Mouse (Mus musculus): ENCODE results near the gene Slc15a5. TPM values are rescaled to one million over a fixed set of nuclear protein-coding genes. Genes with fewer than 3 reads are reported as not detected.

Slc15a5 gene
- total and polyA plus RNA-seq, 3 experiments = 0.98 TPM; not detected in 2

- H3K4me3 ChIP-seq (ENCODE audit: low read depth, low read length) = no peak overlapping the region
- peaks cover 15% of the 10 kb centered on the region for H3K9me3 ChIP-seq (replicated peaks)
- DNase-seq (ENCODE audit: low spot score) (no peak), ATAC-seq (ENCODE audit: extremely low read depth, insufficient number of reproducible peaks, low FRiP score, poor library complexity, severe bottlenecking) (no peak)
- H3K36me3 ChIP-seq (replicated peaks) = no peaks in the 10 kb centered on the region
- no peak for TF ChIP-seq POLR2AphosphoS5 (IDR thresholded peaks at IDR 0.05; ENCODE audit: insufficient replicate concordance, low read depth, low read length)
- no peaks in the 10 kb centered on the region for H3K27me3 ChIP-seq (ENCODE audit: insufficient read depth, low read length)
- H3K4me1 ChIP-seq (ENCODE audit: insufficient read depth, low read depth, low read length) = no peaks in the 10 kb centered on the region
Observed at GRCm38 (mm10) chr6:138070720-138071504, 8.8 kb downstream of the Slc15a5 start.

GRCm38 (mm10) chr6:138069921-138070320 is 9.8 kb downstream of the Slc15a5 start:
- no peak for TF ChIP-seq GATA1 (IDR thresholded peaks at IDR 0.05; ENCODE audit: borderline replicate concordance, low read length)
- no peak for TF ChIP-seq CTCF (IDR thresholded peaks at IDR 0.05; ENCODE audit: low read depth, low read length)
- no peak for TF ChIP-seq GATA2 (IDR thresholded peaks at IDR 0.05; ENCODE audit: borderline replicate concordance, low read depth, low read length)
- no peak for TF ChIP-seq POLR2AphosphoS5 (IDR thresholded peaks at IDR 0.05; ENCODE audit: insufficient replicate concordance, low read depth, low read length)
- H3K4me1 ChIP-seq (ENCODE audit: insufficient read depth, low read depth, low read length) = no peaks in the 10 kb centered on the region
- DNase-seq (ENCODE audit: low spot score) (no peak), ATAC-seq (ENCODE audit: extremely low read depth, insufficient number of reproducible peaks, low FRiP score, poor library complexity, severe bottlenecking) (no peak)
- H3K4me3 ChIP-seq (ENCODE audit: low read depth, low read length) = no peak overlapping the region
- H3K36me3 ChIP-seq (replicated peaks) = no peaks in the 10 kb centered on the region
- no peaks in the 10 kb centered on the region for H3K27me3 ChIP-seq (ENCODE audit: insufficient read depth, low read length)
- H3K9me3 ChIP-seq (replicated peaks) = peaks cover 15% of the 10 kb centered on the region

- ATAC-seq (ENCODE audit: extremely low read depth, insufficient number of reproducible peaks, low FRiP score, poor library complexity, severe bottlenecking) (no peak), DNase-seq (ENCODE audit: low spot score) (no peak)
- Histone ChIP-seq H3K27me3 (ENCODE audit: insufficient read depth, low read length) (no peaks in the 10 kb centered on the region), H3K36me3 (replicated peaks) (no peaks in the 10 kb centered on the region), H3K9me3 (replicated peaks) (peaks cover 44% of the 10 kb centered on the region), H3K4me1 (ENCODE audit: insufficient read depth, low read depth, low read length) (no peaks in the 10 kb centered on the region), H3K4me3 (ENCODE audit: low read depth, low read length) (no peak overlapping the region)
- TF ChIP-seq GATA1 (IDR thresholded peaks at IDR 0.05; ENCODE audit: borderline replicate concordance, low read length) (no peak), POLR2AphosphoS5 (IDR thresholded peaks at IDR 0.05; ENCODE audit: insufficient replicate concordance, low read depth, low read length) (no peak), TAL1 (conservative IDR thresholded peaks at IDR 0.05; ENCODE audit: low read depth, low read length) (no peak), GATA2 (IDR thresholded peaks at IDR 0.05; ENCODE audit: borderline replicate concordance, low read depth, low read length) (no peak), CTCF (IDR thresholded peaks at IDR 0.05; ENCODE audit: low read depth, low read length) (no peak)
Observed at GRCm38 (mm10) chr6:138055572-138055971, 24.1 kb downstream of the Slc15a5 start.

- H3K9me3 ChIP-seq (replicated peaks) = peaks cover 42% of the 10 kb centered on the region
- ATAC-seq (ENCODE audit: extremely low read depth, insufficient number of reproducible peaks, low FRiP score, poor library complexity, severe bottlenecking) = no peak
Observed at GRCm38 (mm10) chr6:138054956-138055355, 24.8 kb downstream of the Slc15a5 start.

GRCm38 (mm10) chr6:138054166-138054565 is 25.6 kb downstream of the Slc15a5 start:
- H3K9me3 ChIP-seq (replicated peaks) = peaks cover 42% of the 10 kb centered on the region
- no peaks in the 10 kb centered on the region for H3K4me1 ChIP-seq (ENCODE audit: insufficient read depth, low read depth, low read length)
- no peaks in the 10 kb centered on the region for H3K36me3 ChIP-seq (replicated peaks)
- DNase-seq (ENCODE audit: low spot score) (no peak), ATAC-seq (ENCODE audit: extremely low read depth, insufficient number of reproducible peaks, low FRiP score, poor library complexity, severe bottlenecking) (no peak)
- no peaks in the 10 kb centered on the region for H3K27me3 ChIP-seq (ENCODE audit: insufficient read depth, low read length)
- no peak overlapping the region for H3K4me3 ChIP-seq (ENCODE audit: low read depth, low read length)
- TF ChIP-seq GATA2 (IDR thresholded peaks at IDR 0.05; ENCODE audit: borderline replicate concordance, low read depth, low read length) (no peak), TAL1 (conservative IDR thresholded peaks at IDR 0.05; ENCODE audit: low read depth, low read length) (no peak), POLR2AphosphoS5 (IDR thresholded peaks at IDR 0.05; ENCODE audit: insufficient replicate concordance, low read depth, low read length) (no peak), CTCF (IDR thresholded peaks at IDR 0.05; ENCODE audit: low read depth, low read length) (no peak), GATA1 (IDR thresholded peaks at IDR 0.05; ENCODE audit: borderline replicate concordance, low read length) (no peak)

More at GRCm38 (mm10) chr6:138054956-138055355, 24.8 kb downstream of the Slc15a5 start:
- TF ChIP-seq GATA2 (IDR thresholded peaks at IDR 0.05; ENCODE audit: borderline replicate concordance, low read depth, low read length) (no peak), GATA1 (IDR thresholded peaks at IDR 0.05; ENCODE audit: borderline replicate concordance, low read length) (no peak), POLR2AphosphoS5 (IDR thresholded peaks at IDR 0.05; ENCODE audit: insufficient replicate concordance, low read depth, low read length) (no peak), TAL1 (conservative IDR thresholded peaks at IDR 0.05; ENCODE audit: low read depth, low read length) (no peak), CTCF (IDR thresholded peaks at IDR 0.05; ENCODE audit: low read depth, low read length) (no peak)
- Histone ChIP-seq H3K27me3 (ENCODE audit: insufficient read depth, low read length) (no peaks in the 10 kb centered on the region), H3K4me1 (ENCODE audit: insufficient read depth, low read depth, low read length) (no peaks in the 10 kb centered on the region), H3K4me3 (ENCODE audit: low read depth, low read length) (no peak overlapping the region), H3K36me3 (replicated peaks) (no peaks in the 10 kb centered on the region)
- no peak for DNase-seq (ENCODE audit: low spot score)

- no peaks in the 10 kb centered on the region for H3K4me1 ChIP-seq (ENCODE audit: insufficient read depth, low read depth, low read length)
- H3K36me3 ChIP-seq (replicated peaks) = no peaks in the 10 kb centered on the region
- ATAC-seq (ENCODE audit: extremely low read depth, insufficient number of reproducible peaks, low FRiP score, poor library complexity, severe bottlenecking) (no peak), DNase-seq (ENCODE audit: low spot score) (no peak)
- TF ChIP-seq GATA1 (IDR thresholded peaks at IDR 0.05; ENCODE audit: borderline replicate concordance, low read length) = no peak
- TF ChIP-seq CTCF (IDR thresholded peaks at IDR 0.05; ENCODE audit: low read depth, low read length) = no peak
- TF ChIP-seq GATA2 (IDR thresholded peaks at IDR 0.05; ENCODE audit: borderline replicate concordance, low read depth, low read length) = no peak
- TF ChIP-seq TAL1 (conservative IDR thresholded peaks at IDR 0.05; ENCODE audit: low read depth, low read length) = no peak
- TF ChIP-seq POLR2AphosphoS5 (IDR thresholded peaks at IDR 0.05; ENCODE audit: insufficient replicate concordance, low read depth, low read length) = no peak
- H3K4me3 ChIP-seq (ENCODE audit: low read depth, low read length) = no peak overlapping the region
- no peaks in the 10 kb centered on the region for H3K27me3 ChIP-seq (ENCODE audit: insufficient read depth, low read length)
- peaks cover 40% of the 10 kb centered on the region for H3K9me3 ChIP-seq (replicated peaks)
Observed at GRCm38 (mm10) chr6:138053686-138054085, 26.0 kb downstream of the Slc15a5 start.
